Mouse (Mus musculus) hindbrain, embryonic 14.5 days (tissue): ENCODE measurements around the gene Exosc10. TPM values are rescaled to one million over a fixed set of nuclear protein-coding genes. Genes with fewer than 3 reads are reported as not detected.

Source experiments
- ATAC-seq: fragments of 200-750 bp; cut with Nextera tagmentation; 2 replicates; pipeline ENCODE4 v1.8.0; 2017; ENCODE audit warnings: moderate number of reproducible peaks, mild to moderate bottlenecking, moderate TSS enrichment, moderate library complexity; ENCODE audit not compliant: low FRiP score
- DNase-seq: peaks from one replicate; pipeline ENCODE4 v3.0.0-alpha.2; 2015; ENCODE audit warnings: low spot score
- H3K27ac ChIP-seq: fragments of 300-500 bp; sonication (generic); 2 replicates; pipeline ENCODE4 v1.5.1; 2014; ENCODE audit warnings: mild to moderate bottlenecking, moderate library complexity
- H3K27me3 ChIP-seq: fragments of 300-500 bp; sonication (generic); 2 replicates; pipeline ENCODE4 v1.6.1; 2014; ENCODE audit warnings: mild to moderate bottlenecking, low read length, mixed read lengths; ENCODE audit not compliant: control insufficient read depth, insufficient read depth
- H3K36me3 ChIP-seq: fragments of 300-500 bp; sonication (generic); replicated peaks from 2 replicates; pipeline ENCODE4 v1.6.1; 2014; ENCODE audit not compliant: control insufficient read depth, insufficient read depth
- H3K4me1 ChIP-seq: fragments of 300-500 bp; sonication (generic); replicated peaks from 2 replicates; pipeline ENCODE4 v1.6.1; 2014; ENCODE audit warnings: antibody characterized with exemption, low read length, mixed read lengths; ENCODE audit not compliant: control insufficient read depth, insufficient read depth
- H3K4me2 ChIP-seq: fragments of 300-500 bp; sonication (generic); replicated peaks from 2 replicates; pipeline ENCODE4 v1.6.1; 2014; ENCODE audit warnings: mild to moderate bottlenecking, moderate library complexity
- H3K4me3 ChIP-seq: fragments of 300-500 bp; sonication (generic); replicated peaks from 2 replicates; pipeline ENCODE4 v1.5.1; 2014; ENCODE audit warnings: mild to moderate bottlenecking, low read length
- H3K9ac ChIP-seq: fragments of 300-500 bp; sonication (generic); 2 replicates; pipeline ENCODE4 v1.6.1; 2014
- H3K9me3 ChIP-seq: fragments of 300-500 bp; sonication (generic); 2 replicates; pipeline ENCODE4 v1.6.1; 2016; ENCODE audit warnings: low read length; ENCODE audit not compliant: control insufficient read depth
- WGBS: fragments of 180-500 bp; shearing (Covaris S2); extraction: QIAGEN DNeasy Blood & Tissue Kit; methylation state at CpG from one replicate; pipeline ENCODE4 v1.1.7; 2014; 5-methylcytosine and 5-hydroxymethylcytosine counted together
- polyA plus RNA-seq: library from polyadenylated mRNA; unstranded; fragments of >200 nt; fragmentation: Nextera tagmentation; extraction: Ambion mirVana; gene quantifications from 2 replicates; pipeline ENCODE4 v1.2.1, GENCODE M21; 2014

Exosc10 gene
- polyA plus RNA-seq, 1 experiment from 2014 or later = 85.9 TPM

DNA sequence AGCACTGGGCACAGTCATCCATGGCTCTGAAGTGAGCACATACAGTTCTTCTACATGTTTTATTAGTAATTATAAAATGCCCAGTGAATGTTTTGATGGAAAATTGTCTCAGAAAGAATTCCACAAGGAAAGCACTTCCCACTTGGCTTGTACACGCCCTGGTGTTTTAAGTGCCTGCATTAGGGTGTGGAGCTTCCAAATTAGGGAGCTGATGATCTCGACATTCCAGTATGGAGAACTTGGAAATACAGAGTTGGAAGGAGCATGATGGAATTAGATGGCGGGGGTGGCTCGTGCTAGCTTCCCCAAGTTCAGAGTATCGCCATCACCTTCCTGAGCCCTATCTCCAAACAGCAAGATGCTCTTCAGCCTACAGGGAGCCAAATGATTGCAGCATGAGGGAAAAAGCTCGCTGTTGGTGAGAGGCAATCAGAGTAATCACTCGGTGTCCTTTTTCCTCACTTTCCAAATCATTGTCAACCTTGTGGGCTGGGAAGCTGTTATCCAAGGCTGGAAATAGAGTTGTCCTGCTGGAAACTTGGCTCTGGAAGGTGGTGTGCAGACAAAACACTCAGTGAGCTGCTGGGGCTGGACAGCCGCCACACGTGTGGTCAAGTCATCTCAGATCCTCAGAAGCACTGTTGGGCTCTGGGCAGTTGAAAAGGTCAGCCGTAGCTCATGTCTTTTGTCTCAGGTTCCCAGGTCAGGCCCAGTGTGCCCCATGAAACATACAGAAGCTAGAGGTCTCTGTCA lies 30.9 kb upstream of the Exosc10 start:
- WGBS = 94% methylated on average over 10 of the region's 10 CpGs
- Histone ChIP-seq H3K9me3 (no peaks in the 10 kb centered on the region), H3K9ac (no peak overlapping the region), H3K36me3 (peaks cover 93% of the 10 kb centered on the region), H3K27me3 (no peaks in the 10 kb centered on the region), H3K4me2 (no peak overlapping the region), H3K4me1 (no peaks in the 10 kb centered on the region), H3K27ac (no peak overlapping the region), H3K4me3 (no peak overlapping the region)
- DNase-seq (no peak), ATAC-seq (no peak)

DNA sequence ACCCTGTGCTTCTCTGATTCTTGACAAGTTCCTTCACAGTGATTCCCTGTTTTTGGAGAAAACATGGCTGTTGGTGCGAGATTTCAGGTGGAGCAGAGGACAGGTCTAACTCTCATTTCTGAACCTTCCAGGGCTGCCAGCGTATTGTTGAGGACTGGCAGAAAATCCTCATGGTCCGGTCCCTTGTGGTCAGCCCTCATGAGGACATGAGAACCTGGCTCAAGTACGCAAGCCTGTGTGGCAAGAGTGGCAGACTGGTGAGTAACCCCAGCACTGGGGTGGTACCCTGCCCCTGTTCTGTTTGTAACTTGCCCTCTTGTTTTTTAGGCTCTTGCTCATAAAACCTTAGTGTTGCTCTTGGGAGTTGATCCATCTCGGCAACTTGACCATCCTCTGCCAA lies 27.9 kb upstream of the Exosc10 start:
- Histone ChIP-seq H3K27me3 (no peaks in the 10 kb centered on the region), H3K27ac (no peak overlapping the region), H3K4me1 (no peaks in the 10 kb centered on the region), H3K4me2 (no peak overlapping the region), H3K36me3 (peaks cover 95% of the 10 kb centered on the region), H3K9ac (no peak overlapping the region), H3K4me3 (no peak overlapping the region), H3K9me3 (no peaks in the 10 kb centered on the region)
- WGBS = 93% methylated on average over 5 of the region's 5 CpGs
- no peak for DNase-seq
- no peak for ATAC-seq

DNA sequence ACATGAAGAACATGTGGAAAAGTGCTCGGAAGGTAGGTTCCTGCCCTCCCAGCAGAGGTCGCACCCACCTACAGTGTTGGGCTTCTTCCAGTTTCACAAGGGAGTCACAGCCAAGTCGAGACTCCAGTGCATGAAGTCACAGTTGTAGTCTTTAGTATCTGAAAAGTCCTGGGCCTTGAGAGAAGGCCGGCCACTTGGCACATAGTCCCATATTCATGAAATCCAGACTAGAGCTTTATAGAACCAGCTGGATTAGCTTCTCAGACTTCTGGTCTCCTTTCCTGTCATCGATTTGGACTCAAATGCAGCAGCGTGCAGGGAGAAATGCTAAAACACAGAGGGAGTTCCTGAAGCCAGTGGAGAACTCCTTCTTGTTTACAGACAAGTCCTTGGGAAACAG lies 27.5 kb upstream of the Exosc10 start:
- DNase-seq (no peak), ATAC-seq (no peak)
- WGBS = 91% methylated on average over 6 of the region's 6 CpGs

DNA sequence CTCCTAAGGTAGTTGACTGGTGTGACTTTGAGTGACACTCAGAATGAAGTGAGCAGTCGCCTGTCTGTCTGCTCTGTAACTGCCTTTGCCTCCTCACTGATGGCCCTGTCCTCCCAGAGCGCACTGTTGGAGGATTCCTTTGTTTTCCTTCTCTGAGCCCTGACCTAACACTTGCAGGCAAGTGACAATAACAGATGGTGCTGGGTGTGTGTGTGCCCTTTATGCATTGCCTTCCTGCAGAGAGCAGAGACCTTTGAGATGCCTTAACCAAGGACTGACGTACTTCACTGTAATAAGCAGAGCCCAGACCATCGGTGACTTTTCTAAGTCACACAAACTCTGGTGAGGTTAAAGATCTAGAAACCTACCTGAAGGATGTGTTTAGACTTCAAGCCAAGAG lies 26.9 kb upstream of the Exosc10 start:
- Histone ChIP-seq H3K36me3 (peaks cover 95% of the 10 kb centered on the region), H3K27me3 (no peaks in the 10 kb centered on the region), H3K4me2 (no peak overlapping the region), H3K4me1 (no peaks in the 10 kb centered on the region), H3K9ac (no peak overlapping the region), H3K9me3 (no peaks in the 10 kb centered on the region), H3K4me3 (no peak overlapping the region), H3K27ac (no peak overlapping the region)
- DNase-seq (no peak), ATAC-seq (no peak)
- 60% methylated on average over 4 of the region's 4 CpGs for WGBS

More for the DNA sequence above, 27.5 kb upstream of the Exosc10 start:
- Histone ChIP-seq H3K36me3 (peaks cover 95% of the 10 kb centered on the region), H3K4me1 (no peaks in the 10 kb centered on the region), H3K4me3 (no peak overlapping the region), H3K27me3 (no peaks in the 10 kb centered on the region), H3K27ac (no peak overlapping the region), H3K4me2 (no peak overlapping the region), H3K9ac (no peak overlapping the region), H3K9me3 (no peaks in the 10 kb centered on the region)

DNA sequence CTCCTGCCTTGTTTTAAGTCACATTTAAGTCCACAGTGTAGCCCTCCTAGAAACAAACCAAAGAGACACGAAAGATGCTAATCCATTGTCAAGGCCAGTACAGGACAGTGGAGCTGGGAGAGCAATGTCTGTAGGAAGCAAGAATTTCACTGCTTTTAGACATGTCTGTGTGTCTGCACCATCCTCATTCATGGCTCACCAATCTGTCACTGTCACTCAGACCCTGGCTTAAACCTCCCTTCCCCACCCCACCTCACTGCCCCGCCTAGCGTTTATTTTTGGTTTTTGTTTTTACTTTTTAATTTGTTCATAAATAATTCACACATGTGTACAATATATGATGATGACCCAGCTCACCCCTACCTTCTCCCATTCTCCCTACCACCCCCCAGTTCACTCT lies 25.7 kb upstream of the Exosc10 start:
- no peak overlapping the region for H3K9ac ChIP-seq
- 94% methylated on average over 3 of the region's 3 CpGs for WGBS
- ATAC-seq = no peak
- no peaks in the 10 kb centered on the region for H3K4me1 ChIP-seq
- peaks cover 95% of the 10 kb centered on the region for H3K36me3 ChIP-seq
- H3K4me2 ChIP-seq = no peak overlapping the region
- DNase-seq = no peak
- H3K4me3 ChIP-seq = no peak overlapping the region
- no peak overlapping the region for H3K27ac ChIP-seq
- H3K27me3 ChIP-seq = no peaks in the 10 kb centered on the region
- no peaks in the 10 kb centered on the region for H3K9me3 ChIP-seq

DNA sequence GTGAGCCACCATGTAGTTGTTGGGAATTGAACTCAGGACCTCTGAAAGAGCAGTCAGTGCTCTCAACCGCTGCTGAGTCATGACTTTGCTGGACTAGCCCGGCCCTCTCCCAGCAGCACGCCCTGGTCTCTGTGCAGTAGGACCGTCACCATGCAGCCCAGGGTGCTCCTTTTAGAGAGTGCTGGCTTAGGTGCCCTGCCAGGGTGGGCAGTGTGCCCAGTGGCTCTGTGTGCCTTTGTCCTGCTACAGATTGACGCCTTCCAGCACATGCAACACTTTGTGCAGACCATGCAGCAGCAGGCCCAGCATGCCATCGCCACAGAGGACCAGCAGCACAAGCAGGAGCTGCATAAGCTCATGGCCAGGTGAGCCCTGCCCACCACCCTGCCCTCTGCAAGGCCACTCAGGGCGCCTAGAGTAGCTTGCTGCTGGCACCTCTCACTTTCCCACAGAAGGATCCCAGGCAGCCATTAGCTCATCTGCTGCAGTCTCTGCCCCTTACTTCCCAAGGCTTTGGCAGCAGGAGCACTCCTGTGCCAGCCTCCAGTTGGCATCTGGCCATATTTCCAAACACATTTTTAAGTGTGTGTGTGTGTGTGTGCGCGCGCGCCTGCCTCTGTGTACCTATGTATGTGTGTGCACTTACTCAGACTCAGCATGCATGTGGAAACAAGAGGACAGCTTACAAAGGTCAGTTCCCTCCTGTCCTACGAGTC lies 24.5 kb upstream of the Exosc10 start:
- H3K9me3 ChIP-seq = no peaks in the 10 kb centered on the region
- WGBS = 81% methylated on average over 12 of the region's 12 CpGs
- no peak overlapping the region for H3K4me2 ChIP-seq
- DNase-seq = no peak
- H3K27me3 ChIP-seq = no peaks in the 10 kb centered on the region
- peak; percentile 57; the same call in 1 of the 2 replicates for ATAC-seq
- peaks cover 98% of the 10 kb centered on the region for H3K36me3 ChIP-seq
- H3K9ac ChIP-seq = no peak overlapping the region
- H3K4me3 ChIP-seq = no peak overlapping the region
- no peak overlapping the region for H3K27ac ChIP-seq
- no peaks in the 10 kb centered on the region for H3K4me1 ChIP-seq

DNA sequence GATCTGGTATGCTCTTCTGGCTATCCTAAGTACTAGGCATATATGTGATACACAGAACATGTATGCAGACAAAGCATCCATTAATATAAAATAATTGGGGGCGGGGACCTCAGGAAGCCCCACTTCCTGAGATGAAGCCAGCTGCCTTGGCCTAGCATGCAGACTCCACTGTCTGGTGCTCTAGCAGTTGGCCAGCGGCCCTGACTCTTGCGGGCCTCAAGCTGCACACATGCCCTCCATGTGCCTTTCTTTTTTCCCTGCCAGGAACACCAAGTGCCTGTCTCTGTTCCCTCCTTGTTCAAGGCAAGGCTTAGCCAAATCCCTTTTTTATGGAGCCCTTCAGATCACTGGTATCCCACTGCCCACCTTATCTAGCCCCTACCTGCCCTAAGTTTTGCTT lies 22.4 kb upstream of the Exosc10 start:
- no peak overlapping the region for H3K4me3 ChIP-seq

DNA sequence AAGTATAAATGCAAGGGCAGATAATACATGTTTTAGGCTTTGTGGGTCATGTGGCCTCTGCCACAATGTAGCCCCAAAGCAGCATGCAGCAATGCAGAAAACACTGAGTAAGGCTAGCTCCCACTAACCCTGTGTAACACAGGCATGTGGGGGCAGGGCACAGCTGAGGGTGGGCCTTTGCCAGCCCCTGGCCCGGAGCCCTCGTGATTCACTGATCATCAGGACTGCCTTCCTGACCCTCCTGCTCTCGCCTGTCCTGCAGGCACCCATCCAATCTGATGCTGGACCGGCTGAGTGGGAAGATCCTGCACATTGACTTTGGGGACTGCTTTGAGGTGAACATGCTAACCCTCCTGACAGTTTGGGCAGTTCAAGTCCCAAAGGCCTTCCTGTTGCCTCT lies 9.1 kb upstream of the Exosc10 start:
- ATAC-seq = no peak
- Histone ChIP-seq H3K27me3 (no peaks in the 10 kb centered on the region), H3K27ac (no peak overlapping the region), H3K4me1 (no peaks in the 10 kb centered on the region), H3K4me2 (no peak overlapping the region), H3K9ac (no peak overlapping the region), H3K9me3 (no peaks in the 10 kb centered on the region), H3K4me3 (no peak overlapping the region), H3K36me3 (peaks cover 97% of the 10 kb centered on the region)
- no peak for DNase-seq
- 81% methylated on average over 4 of the region's 4 CpGs for WGBS

More for the DNA sequence above, 22.4 kb upstream of the Exosc10 start:
- no peaks in the 10 kb centered on the region for H3K4me1 ChIP-seq
- WGBS = 93% methylated on average over 3 of the region's 3 CpGs
- no peak for DNase-seq
- ATAC-seq = no peak
- H3K9me3 ChIP-seq = no peaks in the 10 kb centered on the region
- H3K27me3 ChIP-seq = no peaks in the 10 kb centered on the region
- H3K36me3 ChIP-seq = peaks cover 100% of the 10 kb centered on the region
- no peak overlapping the region for H3K4me2 ChIP-seq
- H3K27ac ChIP-seq = no peak overlapping the region
- no peak overlapping the region for H3K9ac ChIP-seq

DNA sequence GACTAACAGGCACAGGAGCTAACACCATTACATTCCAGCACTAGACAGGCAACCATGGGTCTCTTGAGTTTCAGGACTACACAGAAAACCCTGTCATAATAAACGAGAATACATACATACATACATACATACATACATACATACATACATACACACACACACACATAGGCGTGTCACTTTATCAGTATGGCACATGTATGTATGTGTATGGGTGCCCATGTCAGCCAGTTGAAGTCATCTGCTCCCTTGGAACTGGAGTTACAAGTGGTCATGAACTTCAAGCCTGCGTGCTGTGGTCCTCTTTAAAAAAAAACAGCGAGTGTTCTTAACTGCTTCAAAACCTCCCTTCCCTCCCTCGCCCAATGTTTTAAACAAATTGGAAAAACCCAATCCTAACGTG lies 463 bp upstream of the Exosc10 start:
- peak overlapping the region; percentile 60 for H3K4me3 ChIP-seq

More for the DNA sequence above, 463 bp upstream of the Exosc10 start:
- Histone ChIP-seq H3K4me1 (peaks cover 6% of the 10 kb centered on the region), H3K9me3 (no peaks in the 10 kb centered on the region), H3K4me2 (peak overlapping the region; percentile 54), H3K27ac (peak overlapping the region; percentile 93), H3K27me3 (no peaks in the 10 kb centered on the region), H3K36me3 (peaks cover 71% of the 10 kb centered on the region), H3K9ac (peak overlapping the region; percentile 80)
- DNase-seq (peak; percentile 28), ATAC-seq (peak; percentile 10; the same call in 1 of the 2 replicates)
- 36% methylated on average over 6 of the region's 6 CpGs for WGBS
